Mouse (Mus musculus) testis, postnatal 14 days (tissue): ENCODE data around the gene D630036H23Rik.
"Not testable (repeated sequence)": the region's sequence is repeated elsewhere in the genome, so short reads cannot be mapped to it uniquely, and the experiment has no call there.

Experiments
- DNase-seq: peaks from one replicate; pipeline ENCODE4 v3.0.0; 2021; ENCODE audit warnings: low spot score

D630036H23Rik gene

GRCm38 (mm10) chr12:36381441-36382340 is at the start of gene D630036H23Rik, which contains the start of gene Ispd:
D630036H23Rik (minus strand) TSS chr12:36382181.
Ispd (plus strand) TSS chr12:36381450.
- peak; percentile 89 for DNase-seq

- DNase-seq = no peak
Observed at GRCm38 (mm10) chr12:36426163-36427045, 44.4 kb upstream of the D630036H23Rik start.

GRCm38 (mm10) chr12:36425258-36425657 is 43.3 kb upstream of the D630036H23Rik start:
- DNase-seq = no peak

- DNase-seq = no peak
Observed at GRCm38 (mm10) chr12:36423677-36424076, 41.7 kb upstream of the D630036H23Rik start.

- DNase-seq = no peak
Observed at GRCm38 (mm10) chr12:36395115-36395514, 13.1 kb upstream of the D630036H23Rik start.

GRCm38 (mm10) chr12:36386991-36387390 is 5.0 kb upstream of the D630036H23Rik start:
- DNase-seq = no peak

GRCm38 (mm10) chr12:36385386-36385785 is 3.4 kb upstream of the D630036H23Rik start:
- no peak for DNase-seq

- no peak for DNase-seq
Observed at GRCm38 (mm10) chr12:36380806-36381205, 1.2 kb downstream of the D630036H23Rik start.

GRCm38 (mm10) chr12:36380254-36380653 is 1.7 kb downstream of the D630036H23Rik start:
- DNase-seq = no peak

GRCm38 (mm10) chr12:36376391-36376790 is 5.6 kb downstream of the D630036H23Rik start:
- DNase-seq = not testable (repeated sequence)

GRCm38 (mm10) chr12:36373237-36373998 is 8.6 kb downstream of the D630036H23Rik start:
- DNase-seq = no peak

GRCm38 (mm10) chr12:36364013-36364412 is 18.0 kb downstream of the D630036H23Rik start:
- DNase-seq = no peak

GRCm38 (mm10) chr12:36360693-36361092 is 21.3 kb downstream of the D630036H23Rik start:
- DNase-seq = no peak

GRCm38 (mm10) chr12:36360064-36360463 is 21.9 kb downstream of the D630036H23Rik start:
- no peak for DNase-seq

- no peak for DNase-seq
Observed at GRCm38 (mm10) chr12:36344131-36344530, 37.9 kb downstream of the D630036H23Rik start.

GRCm38 (mm10) chr12:36333837-36334281 is 48.1 kb downstream of the D630036H23Rik start:
- no peak for DNase-seq

- DNase-seq = no peak
Observed at GRCm38 (mm10) chr12:36332676-36333075, 49.3 kb downstream of the D630036H23Rik start.
